11 mouse cellular contexts compared by ENCODE assay signal in genomic region chr13:51191416-51192140, GRCm38 (mm10). TPM values are rescaled to one million over a fixed set of nuclear protein-coding genes. Genes with fewer than 3 reads are reported as not detected.
DNase-seq lines count a peak whose midpoint lies in the region; ATAC-seq and TF ChIP-seq lines count a peak whose summit lies in the region.
"Had no signal": no experiment of that assay in that cellular context is flagged by ENCODE, and none has a peak within 500 bp of the region (broad histone marks: within the 10 kb centered on the region; RNA-seq: fewer than 3 reads in every experiment).

No protein-coding gene starts in this region.

- 64% methylated on average over 6 of the region's 6 CpGs for WGBS in liver, postnatal 0 days (ENCODE audit: insufficient replicate concordance)
- WGBS in liver, embryonic 11.5 days, result 75% methylated on average over 6 of the region's 6 CpGs
- WGBS in limb, embryonic 11.5 days, result 75% methylated on average over 6 of the region's 6 CpGs

- TF ChIP-seq EP300 in liver, postnatal 0 days (IDR thresholded peaks at IDR 0.05; ENCODE audit: low read depth), result no peak

- no peaks in the 10 kb centered on the region for H3K9me3 ChIP-seq in liver, postnatal 0 days (ENCODE audit: low read length)
- H3K9me3 ChIP-seq in liver, embryonic 11.5 days (ENCODE audit: control insufficient read depth, low read length), result no peaks in the 10 kb centered on the region
- H3K9me3 ChIP-seq in limb, embryonic 11.5 days (ENCODE audit: control insufficient read depth, low read length), result no peaks in the 10 kb centered on the region
- H3K9me3 ChIP-seq: heart, embryonic 13.5 days; liver, embryonic 15.5 days had no signal

- H3K9ac ChIP-seq in liver, postnatal 0 days (replicated peaks), result no peak overlapping the region
- no peak overlapping the region for H3K9ac ChIP-seq in liver, embryonic 11.5 days (ENCODE audit: low read depth, low read length)
- no peak overlapping the region for H3K9ac ChIP-seq in limb, embryonic 11.5 days (ENCODE audit: low read length)
- H3K9ac ChIP-seq: heart, embryonic 13.5 days; liver, embryonic 15.5 days had no signal

- no peaks in the 10 kb centered on the region for H3K27me3 ChIP-seq in liver, postnatal 0 days (ENCODE audit: insufficient read depth, low read length)
- no peaks in the 10 kb centered on the region for H3K27me3 ChIP-seq in liver, embryonic 11.5 days (replicated peaks; ENCODE audit: control insufficient read depth, insufficient read depth, low read length)
- H3K27me3 ChIP-seq in limb, embryonic 11.5 days (ENCODE audit: control insufficient read depth, insufficient read depth, low read length), result no peaks in the 10 kb centered on the region
- H3K27me3 ChIP-seq: heart, embryonic 13.5 days; liver, embryonic 15.5 days had no signal

- no peak overlapping the region for H3K4me2 ChIP-seq in liver, postnatal 0 days (ENCODE audit: low read depth, low read length)
- H3K4me2 ChIP-seq in liver, embryonic 11.5 days, result no peak overlapping the region
- no peak overlapping the region for H3K4me2 ChIP-seq in limb, embryonic 11.5 days (ENCODE audit: low read depth, severe bottlenecking)
- H3K4me2 ChIP-seq: heart, embryonic 13.5 days; liver, embryonic 15.5 days had no signal

- no peak overlapping the region for H3K27ac ChIP-seq in liver, postnatal 0 days (ENCODE audit: low read depth)
- H3K27ac ChIP-seq in liver, embryonic 11.5 days (ENCODE audit: low read depth, low read length), result no peak overlapping the region
- H3K27ac ChIP-seq in limb, embryonic 11.5 days (replicated peaks; ENCODE audit: low read depth, low read length), result no peak overlapping the region
- H3K27ac ChIP-seq: heart, embryonic 13.5 days; liver, embryonic 15.5 days had no signal

- H3K4me1 ChIP-seq in liver, postnatal 0 days (ENCODE audit: insufficient read depth), result no peaks in the 10 kb centered on the region
- H3K4me1 ChIP-seq in liver, embryonic 11.5 days (replicated peaks; ENCODE audit: control insufficient read depth, insufficient read depth, low read length), result no peaks in the 10 kb centered on the region
- H3K4me1 ChIP-seq in limb, embryonic 11.5 days (ENCODE audit: control insufficient read depth, insufficient read depth, low read length), result no peaks in the 10 kb centered on the region
- H3K4me1 ChIP-seq: heart, embryonic 13.5 days; liver, embryonic 15.5 days had no signal

- peak; percentile 35 for TF ChIP-seq CTCF in liver, postnatal 0 days (IDR thresholded peaks at IDR 0.05; ENCODE audit: low read depth)

- no peak overlapping the region for H3K4me3 ChIP-seq in liver, postnatal 0 days (ENCODE audit: low read depth, low read length)
- H3K4me3 ChIP-seq in liver, embryonic 11.5 days (ENCODE audit: low read depth, low read length), result no peak overlapping the region
- H3K4me3 ChIP-seq in limb, embryonic 11.5 days (ENCODE audit: low read depth, low read length), result no peak overlapping the region
- H3K4me3 ChIP-seq: heart, embryonic 13.5 days; liver, embryonic 15.5 days had no signal

- no peak for ATAC-seq in liver, postnatal 0 days
- ATAC-seq in liver, embryonic 11.5 days (replicated peaks; ENCODE audit: low FRiP score), result no peak
- no peak for ATAC-seq in limb, embryonic 11.5 days (ENCODE audit: insufficient number of reproducible peaks, low FRiP score, low TSS enrichment, low read depth)
- no peak for ATAC-seq in inflammation-experienced regulatory T-cells, adult 6 months

- peak; percentile 26 for DNase-seq in gastrocnemius, adult 18-20 months (ENCODE audit: low spot score)
- no peak for DNase-seq in gastrocnemius, postnatal 25 days
- DNase-seq in liver, postnatal 0 days, result no peak
- no peak for DNase-seq in liver, embryonic 11.5 days (ENCODE audit: low spot score)
- peak; percentile 55 for DNase-seq in adrenal gland, postnatal 10 days
- peak; percentile 48 for DNase-seq in limb, embryonic 11.5 days (ENCODE audit: low spot score)
- DNase-seq in cerebellum, postnatal 4 days (ENCODE audit: low spot score in 2 of 2), result no peak
- DNase-seq: cerebellum, postnatal 14 days had no signal

- no peaks in the 10 kb centered on the region for H3K36me3 ChIP-seq in liver, postnatal 0 days (replicated peaks; ENCODE audit: insufficient read depth, low read length)
- no peaks in the 10 kb centered on the region for H3K36me3 ChIP-seq in liver, embryonic 11.5 days (ENCODE audit: control insufficient read depth, insufficient read depth, low read length)
- H3K36me3 ChIP-seq in limb, embryonic 11.5 days (ENCODE audit: control insufficient read depth, insufficient read depth, low read length), result no peaks in the 10 kb centered on the region
- H3K36me3 ChIP-seq: heart, embryonic 13.5 days; liver, embryonic 15.5 days had no signal

RNA-seq across cellular contexts. Expression of gene Nxnl2, which starts 20.8 kb away (rescaled TPM):
- not detected for total RNA-seq in gastrocnemius, adult 18-20 months (2021)
- not detected for total RNA-seq in gastrocnemius, postnatal 25 days (2021)
- 0.15 and 0.19 TPM in 2 replicates for polyA plus RNA-seq in liver, postnatal 0 days (2015; fragmentation: Nextera tagmentation; extraction: Ambion mirVana)
- polyA plus RNA-seq in liver, embryonic 11.5 days (2014; fragmentation: Nextera tagmentation; extraction: Ambion mirVana), result 0.27 and 0.43 TPM in 2 replicates
- total RNA-seq in adrenal gland, postnatal 10 days (2021), result under 1 TPM; 0.81 to 0.91 TPM
- polyA plus RNA-seq in limb, embryonic 11.5 days (2014; fragmentation: Nextera tagmentation; extraction: Ambion mirVana), result 3.9 and 4.4 TPM in 2 replicates
- polyA plus RNA-seq in inflammation-experienced regulatory T-cells, adult 6 months (2017; shearing (Covaris generic)), result under 1 TPM in 1 of 3 experiments, not detected in 2; 0.69 TPM

Comparison
In these comparisons a context has a peak if more than half of its experiments do, and no peak if none do; other contexts are left out.
1. DNase-seq: peak in gastrocnemius, adult 18-20 months (single experiment), adrenal gland, postnatal 10 days (single experiment) and limb, embryonic 11.5 days (single experiment); none in gastrocnemius, postnatal 25 days (single experiment), liver, postnatal 0 days (single experiment), liver, embryonic 11.5 days (single experiment) and cerebellum, postnatal 4 days (0 of 2).